Mouse (Mus musculus) liver, embryonic 14.5 days (tissue): ENCODE results near the gene Cwc27. TPM values are rescaled to one million over a fixed set of nuclear protein-coding genes. Genes with fewer than 3 reads are reported as not detected.

Source experiments
- ATAC-seq: fragments of 200-750 bp; cut with Nextera tagmentation; 2 replicates; pipeline ENCODE4 v1.8.0; 2017; ENCODE audit warnings: moderate number of reproducible peaks, mild to moderate bottlenecking, moderate library complexity; ENCODE audit not compliant: insufficient read depth
- DNase-seq, 3 experiments: peaks; one replicate each; pipeline ENCODE4 v3.0.0-alpha.2; 2012 to 2013; ENCODE audit warnings: low read depth in 3 of 3, low spot score in 3 of 3
- H3K27ac ChIP-seq: fragments of 300-500 bp; sonication (generic); 2 replicates; pipeline ENCODE4 v1.5.1; 2014; ENCODE audit warnings: moderate library complexity, mild to moderate bottlenecking, control low read depth, inconsistent platforms
- H3K27me3 ChIP-seq: fragments of 300-500 bp; sonication (generic); 2 replicates; pipeline ENCODE4 v1.6.1; 2014; ENCODE audit warnings: mild to moderate bottlenecking, low read length, moderate library complexity; ENCODE audit not compliant: control insufficient read depth, insufficient read depth
- H3K36me3 ChIP-seq: fragments of 300-500 bp; sonication (generic); replicated peaks from 2 replicates; pipeline ENCODE4 v1.6.1; 2014; ENCODE audit warnings: low read depth; ENCODE audit not compliant: control insufficient read depth, insufficient read depth
- H3K4me1 ChIP-seq, 2 experiments: fragments of 200-500 bp in 1 of 2; fragments of 300-500 bp in 1 of 2; sonication (generic) in 1 of 2; replicated peaks; 2 replicates each; pipeline ENCODE4 v1.6.1; 2012 to 2014; ENCODE audit warnings: antibody characterized with exemption in 1 of 2, inconsistent platforms in 1 of 2, low read length in 1 of 2; ENCODE audit not compliant: control insufficient read depth in 2 of 2, insufficient read depth in 2 of 2
- H3K4me2 ChIP-seq: fragments of 300-500 bp; sonication (generic); 2 replicates; pipeline ENCODE4 v1.6.1; 2014; ENCODE audit warnings: low read depth, mild to moderate bottlenecking, control low read depth, moderate library complexity
- H3K4me3 ChIP-seq, 2 experiments: fragments of 200-500 bp in 1 of 2; fragments of 300-500 bp in 1 of 2; sonication (generic) in 1 of 2; 2 replicates each; pipeline ENCODE4 v1.5.1; 2012 to 2014; ENCODE audit warnings: low read depth in 2 of 2, low read length in 2 of 2, mild to moderate bottlenecking in 2 of 2, control low read depth in 1 of 2, inconsistent platforms in 1 of 2, moderate library complexity in 1 of 2; ENCODE audit not compliant: insufficient read depth in 1 of 2
- H3K9ac ChIP-seq: fragments of 300-500 bp; sonication (generic); replicated peaks from 2 replicates; pipeline ENCODE4 v1.6.1; 2014; ENCODE audit warnings: mild to moderate bottlenecking, control low read depth, moderate library complexity
- H3K9me3 ChIP-seq: fragments of 300-500 bp; sonication (generic); 2 replicates; pipeline ENCODE4 v1.6.1; 2016; ENCODE audit warnings: low read length, mixed read lengths; ENCODE audit not compliant: control insufficient read depth
- CTCF ChIP-seq: IDR thresholded peaks from 2 replicates; pipeline ENCODE4 v1.5.1; 2016; ENCODE audit warnings: antibody characterized with exemption, low read depth, control low read depth
- EP300 ChIP-seq: IDR thresholded peaks from 2 replicates; pipeline ENCODE4 v1.6.1; 2016; ENCODE audit warnings: antibody characterized with exemption, low read depth
- WGBS: fragments of 180-500 bp; shearing (Covaris S2); extraction: QIAGEN DNeasy Blood & Tissue Kit; methylation state at CpG from one replicate; pipeline ENCODE4 v1.1.7; 2014; ENCODE audit not compliant: insufficient replicate concordance; 5-methylcytosine and 5-hydroxymethylcytosine counted together
- polyA plus RNA-seq, 2 experiments: library from polyadenylated mRNA; depleted of rRNA in 1 of 2; stranded (reverse) in 1 of 2; unstranded in 1 of 2; fragments of >200 nt; fragmentation: Nextera tagmentation in 1 of 2; extraction: Ambion mirVana in 1 of 2; gene quantifications; 2 replicates each; pipeline versions ENCODE4 v1.2.1 to v1.2.3; 2012 to 2014

Cwc27 gene
- polyA plus RNA-seq (2012; rRNA removed) (2.8 and 4.9 TPM in 2 replicates), polyA plus RNA-seq (2014; fragmentation: Nextera tagmentation; extraction: Ambion mirVana) (7.2 and 7.8 TPM in 2 replicates)

DNA sequence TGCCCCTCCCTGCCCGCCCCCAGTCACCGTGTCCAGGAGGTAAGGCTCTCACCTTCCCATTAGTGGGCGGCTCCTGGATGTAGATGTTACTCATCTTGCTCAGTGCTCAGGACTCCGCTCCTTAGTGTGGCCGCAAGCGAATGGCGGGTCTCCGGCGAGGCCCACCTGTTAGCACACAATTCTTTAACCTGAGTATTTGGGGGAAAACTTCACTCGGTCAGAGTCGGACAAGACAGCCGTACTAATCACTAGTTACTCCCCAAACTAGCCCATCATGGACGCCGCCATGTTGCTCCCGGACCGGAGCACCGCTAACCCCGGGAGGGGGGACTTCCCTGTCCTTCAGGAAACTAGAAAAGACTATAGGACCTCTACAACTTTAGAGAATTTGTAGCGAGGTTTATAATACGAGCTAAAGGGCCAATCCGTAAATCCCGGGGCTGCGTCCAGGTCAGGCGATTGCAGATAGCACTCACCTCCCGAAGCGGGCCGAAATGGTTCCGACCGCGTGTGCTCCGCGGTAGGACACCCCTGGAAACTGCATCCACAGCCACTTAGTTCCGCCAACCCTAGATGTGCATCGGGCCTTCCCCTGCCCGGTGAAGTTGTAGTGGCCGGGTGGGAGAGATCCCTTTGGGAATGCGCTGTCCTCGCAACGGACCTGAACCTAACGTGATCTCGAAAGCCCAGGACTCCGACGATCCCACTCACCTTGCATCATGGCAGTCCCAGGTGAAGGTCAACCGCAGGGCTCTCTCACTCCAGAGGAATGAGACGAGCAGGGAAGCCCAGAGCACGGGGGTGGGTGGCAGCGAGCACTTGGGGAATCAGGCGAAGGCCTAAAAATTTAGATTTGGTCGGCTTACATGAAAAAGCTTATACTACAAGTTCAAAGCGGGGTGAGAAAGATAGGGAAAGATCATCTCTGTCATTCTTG lies at the start of gene Cwc27:
Cwc27 (minus strand) TSS at position 508 of the 937 bp plus-strand sequence.
- Histone ChIP-seq H3K4me3 (peak within 1 kb of the TSS; percentile 83 to 86), H3K9me3 (no peaks in the 10 kb centered on the region), H3K36me3 (no peaks in the 10 kb centered on the region), H3K4me1 (peaks cover 5 to 7% of the 10 kb centered on the region in 2 experiments), H3K4me2 (peak within 1 kb of the TSS; percentile 86), H3K27me3 (no peaks in the 10 kb centered on the region), H3K9ac (peak within 1 kb of the TSS; percentile 78), H3K27ac (peak within 1 kb of the TSS; percentile 58)
- TF ChIP-seq EP300 (peak; percentile 26; the same call in 1 of the 2 replicates), CTCF (no peak)
- under 1% methylated on average over 50 of the region's 50 CpGs for WGBS
- DNase-seq, result peak; percentile 75 to 78 (median 78)
- ATAC-seq, result peak; percentile 93

DNA sequence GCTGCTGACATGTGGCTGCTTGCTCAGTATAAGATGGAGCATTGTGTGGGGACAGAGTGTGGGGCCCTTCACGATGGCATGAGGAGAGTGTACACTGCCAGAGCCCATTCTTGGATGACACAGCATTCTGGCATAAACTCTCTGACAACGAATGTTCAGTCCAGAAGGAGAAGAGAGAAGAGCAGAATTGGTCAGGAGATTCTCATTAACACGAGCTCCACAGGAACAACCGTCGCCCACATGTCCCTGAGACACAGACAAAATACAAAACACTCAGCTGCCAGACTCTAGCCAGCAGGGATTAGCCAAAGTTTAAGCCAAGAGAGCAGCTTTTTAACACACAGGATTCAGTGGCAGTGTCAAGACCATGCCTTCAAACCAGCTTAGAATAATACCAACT lies 49.8 kb upstream of the Cwc27 start:
- Histone ChIP-seq H3K27me3 (peaks cover 14% of the 10 kb centered on the region), H3K36me3 (no peaks in the 10 kb centered on the region), H3K9me3 (no peaks in the 10 kb centered on the region), H3K4me1 (no peaks in the 10 kb centered on the region), H3K4me2 (no peak overlapping the region), H3K4me3 (no peak overlapping the region), H3K9ac (no peak overlapping the region), H3K27ac (no peak overlapping the region)
- no peak for ATAC-seq
- WGBS, result 65% methylated on average over 5 of the region's 5 CpGs
- DNase-seq, result no peak
- TF ChIP-seq EP300 (no peak), CTCF (no peak)

DNA sequence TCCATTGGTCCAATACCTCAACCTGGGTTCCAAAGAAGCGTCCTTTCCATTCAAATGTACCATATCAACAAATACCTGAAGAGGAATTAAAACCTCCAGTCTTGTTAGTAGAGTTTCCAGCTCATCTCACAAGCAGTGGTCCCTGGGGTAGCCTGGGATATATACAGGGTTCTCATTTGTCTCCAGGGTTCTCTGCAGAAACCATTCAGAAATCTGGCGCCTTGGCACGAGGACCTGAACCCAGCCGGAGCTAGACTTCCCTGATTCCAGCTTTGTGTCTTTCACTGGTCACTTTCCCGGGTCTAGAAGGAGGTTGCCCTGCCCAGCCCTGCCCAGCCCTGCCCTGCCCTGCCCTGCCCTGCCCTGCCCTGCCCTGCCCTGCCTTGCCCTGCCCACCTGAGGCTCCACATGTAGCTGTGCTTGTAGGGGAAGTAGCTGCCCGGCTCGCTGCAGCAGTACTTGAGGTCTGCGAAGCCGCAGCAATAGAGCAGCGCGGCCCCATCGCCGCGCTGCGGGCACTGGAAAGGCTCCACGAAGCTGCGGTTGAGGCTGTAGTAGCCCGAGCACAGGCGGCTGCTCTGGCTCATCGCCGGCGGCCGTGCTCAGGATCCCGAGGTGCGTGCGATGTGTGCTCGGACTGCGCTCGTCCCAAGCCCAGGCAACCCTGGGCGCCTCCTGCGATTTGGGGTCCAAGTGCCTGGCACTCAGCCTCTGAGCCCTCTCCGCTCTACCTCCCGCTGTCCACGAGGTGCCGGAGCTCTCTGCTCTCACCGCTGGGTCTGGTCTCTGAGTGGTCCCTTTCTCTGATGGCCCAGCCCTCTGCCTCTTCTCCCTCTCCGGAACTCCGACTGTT lies 46.4 kb upstream of the Cwc27 start, which contains the start of gene Shisal2b:
Shisal2b (minus strand) TSS at position 767 of the 853 bp plus-strand sequence.
- 4% methylated on average over 38 of the region's 38 CpGs for WGBS
- H3K9ac ChIP-seq, result no peak within 1 kb of the TSS
- H3K27ac ChIP-seq, result no peak within 1 kb of the TSS
- H3K9me3 ChIP-seq, result no peaks in the 10 kb centered on the region
- H3K4me1 ChIP-seq, result no peaks in the 10 kb centered on the region
- peak within 1 kb of the TSS; percentile 9 to 37 for H3K4me3 ChIP-seq
- H3K36me3 ChIP-seq, result no peaks in the 10 kb centered on the region
- DNase-seq (no peak), ATAC-seq (0 out of 2 replicates have a peak, but pooled peaks have one; percentile 21)
- TF ChIP-seq CTCF, result no peak
- TF ChIP-seq EP300, result no peak
- peaks cover 14% of the 10 kb centered on the region for H3K27me3 ChIP-seq
- H3K4me2 ChIP-seq, result peak within 1 kb of the TSS; percentile 64

DNA sequence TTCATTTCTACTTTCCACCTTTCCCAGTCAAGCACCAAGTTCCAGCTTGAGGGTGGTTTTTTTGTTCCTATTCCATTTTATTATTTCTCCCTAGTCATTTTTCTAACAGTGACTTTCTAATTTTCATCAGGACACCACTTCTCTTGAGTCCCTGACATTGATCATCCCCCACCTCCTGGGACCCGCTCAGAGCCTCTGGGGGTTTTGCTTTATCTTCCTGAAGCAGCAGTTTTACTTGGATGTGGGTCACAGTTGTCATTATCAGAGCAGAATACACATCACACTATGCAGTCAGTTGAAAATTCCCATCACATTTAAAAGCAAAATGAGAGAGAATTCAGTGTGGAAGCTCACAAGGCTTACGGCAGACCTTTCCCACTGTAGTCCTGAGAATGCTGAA lies 36.7 kb upstream of the Cwc27 start:
- ATAC-seq, result no peak
- Histone ChIP-seq H3K27me3 (no peaks in the 10 kb centered on the region), H3K9ac (no peak overlapping the region), H3K9me3 (no peaks in the 10 kb centered on the region), H3K4me2 (no peak overlapping the region), H3K27ac (no peak overlapping the region), H3K4me1 (no peaks in the 10 kb centered on the region), H3K4me3 (no peak overlapping the region), H3K36me3 (no peaks in the 10 kb centered on the region)
- DNase-seq, result no peak
- WGBS, result 43% methylated on average over 2 of the region's 2 CpGs
- no peak for TF ChIP-seq EP300
- no peak for TF ChIP-seq CTCF
